Mouse (Mus musculus): Measurements from ENCODE around the gene Kdm7a.

Kdm7a gene

DNA sequence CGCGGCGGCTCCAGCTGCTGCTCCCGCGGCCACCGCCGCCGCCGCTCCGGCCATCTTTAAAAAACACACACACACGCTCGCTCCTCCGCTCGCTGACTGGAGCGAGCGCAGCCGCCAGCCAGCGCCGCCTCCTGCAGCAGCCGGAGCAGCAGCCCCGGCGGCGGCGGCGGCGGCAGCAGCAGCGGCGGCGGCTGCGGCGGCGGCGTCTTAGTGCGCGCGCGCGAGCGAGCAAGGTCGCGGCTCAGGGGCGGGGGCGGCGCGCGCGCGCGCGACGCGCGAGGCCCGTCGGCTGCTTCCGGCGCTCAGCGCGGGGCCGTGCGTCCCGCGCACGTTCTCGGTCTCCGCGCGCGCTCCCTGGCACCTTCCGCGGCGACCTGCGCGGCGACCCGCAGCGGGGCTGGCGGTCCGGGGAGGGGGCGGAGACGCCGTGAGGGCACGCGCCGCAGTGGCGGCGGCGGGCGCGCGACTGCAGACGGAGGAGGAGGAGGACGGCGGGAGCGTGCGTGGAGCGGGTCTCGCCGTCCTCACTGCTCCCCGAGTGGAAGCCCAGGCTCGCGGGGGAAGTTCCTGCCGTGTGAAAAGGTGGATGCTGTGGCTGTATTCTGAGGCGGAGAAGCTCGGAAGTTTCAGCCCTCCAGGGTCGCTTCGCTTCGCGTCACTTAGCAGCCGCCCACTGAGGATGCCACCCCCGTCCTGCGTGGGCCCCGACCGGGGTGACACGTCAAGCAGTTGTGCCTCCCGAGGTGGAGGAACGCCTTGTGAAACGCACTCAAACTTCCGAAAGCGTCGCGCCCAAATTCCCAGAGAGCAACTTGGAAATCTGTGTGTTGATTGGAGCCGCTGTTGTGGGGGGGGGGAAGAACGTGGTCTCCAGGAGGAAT lies at the start of gene Kdm7a:
TSS of gene Kdm7a (minus strand) at position 209 of the 881 bp plus-strand sequence.
- DNase-seq (ENCODE audit: low read depth, low spot score): peak; percentile 95

DNA sequence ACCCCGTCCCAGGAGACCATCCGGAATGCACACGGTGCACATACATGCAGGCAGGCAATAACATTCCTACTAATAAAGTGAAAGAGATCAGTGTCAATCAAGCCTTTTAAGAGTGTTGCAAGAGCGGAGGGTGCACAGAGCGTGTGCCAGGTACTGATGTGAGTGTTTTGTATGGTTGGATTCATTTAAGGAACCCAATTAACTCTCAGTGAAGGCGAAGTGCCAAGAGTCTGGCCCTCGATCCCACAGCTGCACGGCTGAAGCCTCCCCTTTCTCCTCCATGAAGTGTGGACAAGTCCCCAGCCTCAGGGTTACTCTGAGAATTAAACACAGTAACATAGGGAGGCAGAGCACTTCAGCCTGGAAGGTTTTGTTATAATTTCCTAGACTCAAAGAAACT lies 48.7 kb upstream of the Kdm7a start:
- no peak for DNase-seq (ENCODE audit: low read depth, low spot score)

DNA sequence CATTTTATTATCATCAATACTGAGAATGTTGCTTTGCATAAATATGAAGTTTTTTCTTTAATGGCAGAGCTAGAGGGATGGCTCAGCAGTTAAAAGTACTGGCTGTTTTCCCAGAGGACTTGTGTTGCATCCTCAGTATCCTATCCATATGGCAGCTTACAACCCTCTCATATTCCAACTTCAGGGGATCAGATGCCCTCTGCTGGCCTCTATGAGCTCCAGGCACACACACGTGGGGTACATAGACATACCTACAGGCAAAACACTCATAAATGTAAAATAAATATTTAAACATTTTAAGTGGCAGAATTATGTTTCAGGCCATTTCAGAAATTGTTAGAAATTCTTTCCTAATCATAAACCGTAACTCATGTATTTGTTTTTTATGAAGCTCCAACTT lies 43.5 kb upstream of the Kdm7a start:
- DNase-seq (ENCODE audit: low read depth, low spot score): no peak

DNA sequence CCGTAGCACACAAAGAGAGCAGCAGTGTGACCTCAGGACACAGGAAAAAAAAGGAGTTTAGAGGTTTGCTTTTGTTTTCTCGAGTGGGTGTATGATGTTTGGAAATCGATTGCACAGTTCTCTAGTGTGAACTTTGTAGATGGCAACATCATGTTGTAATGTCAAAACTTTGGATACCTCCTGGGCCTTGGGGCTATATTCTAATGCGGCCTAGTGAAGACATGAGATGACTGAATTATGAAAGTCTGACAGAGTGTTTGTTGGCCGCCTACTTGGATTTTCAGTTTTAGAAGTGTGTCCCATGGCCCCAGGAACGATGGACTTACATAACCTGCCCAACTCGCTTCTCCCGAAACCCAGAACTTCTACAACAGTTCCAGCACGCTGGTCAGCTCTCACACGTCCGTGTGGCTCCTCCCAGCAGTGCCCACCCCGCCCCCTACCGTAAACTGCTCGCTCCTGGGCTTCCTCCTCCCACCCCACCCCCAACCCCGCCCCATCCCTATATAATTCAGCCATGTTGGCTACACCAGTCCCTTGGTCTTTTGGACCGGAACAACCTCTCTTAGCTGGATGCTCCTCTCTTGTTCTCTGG lies 42.7 kb upstream of the Kdm7a start:
- no peak for DNase-seq (ENCODE audit: low read depth, low spot score)

DNA sequence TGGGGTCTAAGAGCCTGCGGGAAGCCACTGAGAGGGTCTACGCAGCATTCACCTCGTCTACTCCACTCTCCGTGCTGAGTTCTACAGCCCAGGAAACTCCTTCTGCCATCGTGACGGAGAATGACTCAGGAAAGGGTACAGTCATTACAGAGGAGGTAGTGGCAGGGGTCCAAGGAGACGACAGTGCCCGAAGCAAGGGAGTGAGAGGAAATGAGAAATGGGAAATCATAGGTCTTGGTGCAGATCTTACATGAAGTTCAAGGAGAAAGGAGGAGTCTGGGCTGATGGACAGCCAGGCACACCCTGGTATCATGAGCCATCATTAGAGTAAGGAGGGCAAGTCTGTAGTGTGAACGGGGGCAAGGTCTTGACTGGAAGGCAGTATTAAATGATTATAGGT lies 37.5 kb upstream of the Kdm7a start:
- DNase-seq (ENCODE audit: low read depth, low spot score): no peak

DNA sequence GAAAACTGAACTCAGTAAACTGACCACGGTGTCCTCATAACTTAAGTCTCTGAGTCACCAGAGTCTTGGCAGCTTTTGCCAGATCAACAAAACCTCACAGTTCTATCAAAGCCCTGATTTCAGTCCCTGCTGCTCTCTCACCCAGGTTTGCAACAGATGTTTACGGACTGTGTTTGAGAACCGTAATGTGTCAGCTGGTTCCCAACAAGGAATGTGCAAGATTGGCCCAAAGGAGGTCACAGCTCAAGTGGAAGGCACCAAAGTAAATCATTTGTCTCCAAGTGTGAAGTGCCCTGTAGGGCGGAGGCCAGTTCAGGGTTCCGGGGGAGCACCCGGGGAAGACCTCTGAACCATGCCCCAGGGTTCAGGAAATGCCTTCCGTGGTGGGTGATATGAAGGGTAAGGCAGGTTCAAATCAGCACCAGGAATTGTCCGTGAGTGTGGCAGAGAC lies 36.9 kb upstream of the Kdm7a start:
- DNase-seq (ENCODE audit: low read depth, low spot score): no peak

DNA sequence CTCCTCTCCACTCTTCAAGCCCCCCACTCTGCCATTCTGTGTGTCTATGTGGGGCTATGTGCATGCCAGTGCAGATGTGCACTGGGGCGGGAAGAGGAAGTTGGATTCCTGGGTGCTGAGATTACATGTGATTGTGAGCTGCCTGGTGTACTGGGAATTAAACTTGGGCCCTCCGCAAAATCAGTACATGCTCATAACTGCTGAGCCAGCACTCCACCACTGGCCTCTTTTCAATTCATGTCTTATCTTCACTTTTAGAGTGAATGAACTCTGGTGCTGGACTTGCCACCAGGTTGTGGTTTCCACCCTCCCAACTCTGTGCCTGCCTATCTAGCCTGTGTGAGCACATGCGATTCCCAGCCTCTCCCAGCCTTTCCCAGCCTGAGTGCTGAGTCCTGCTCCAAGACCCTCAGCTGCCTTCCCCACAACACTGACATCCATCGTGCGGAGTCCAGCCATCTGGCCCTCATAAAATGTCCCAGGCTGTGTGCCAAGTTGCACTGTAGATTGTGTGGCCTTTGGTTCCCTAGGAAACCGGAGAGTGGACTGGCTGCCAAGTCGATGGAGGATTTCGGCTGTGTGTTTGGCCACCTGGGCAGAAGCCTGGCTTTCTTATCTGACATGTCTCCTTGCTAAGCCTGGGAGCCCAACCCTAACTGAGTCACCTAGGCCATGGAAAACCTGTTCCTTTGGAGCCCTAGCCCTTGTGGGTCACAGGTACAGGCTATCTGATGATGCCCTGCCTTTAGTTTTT lies 36.3 kb upstream of the Kdm7a start:
- DNase-seq (ENCODE audit: low read depth, low spot score): no peak

DNA sequence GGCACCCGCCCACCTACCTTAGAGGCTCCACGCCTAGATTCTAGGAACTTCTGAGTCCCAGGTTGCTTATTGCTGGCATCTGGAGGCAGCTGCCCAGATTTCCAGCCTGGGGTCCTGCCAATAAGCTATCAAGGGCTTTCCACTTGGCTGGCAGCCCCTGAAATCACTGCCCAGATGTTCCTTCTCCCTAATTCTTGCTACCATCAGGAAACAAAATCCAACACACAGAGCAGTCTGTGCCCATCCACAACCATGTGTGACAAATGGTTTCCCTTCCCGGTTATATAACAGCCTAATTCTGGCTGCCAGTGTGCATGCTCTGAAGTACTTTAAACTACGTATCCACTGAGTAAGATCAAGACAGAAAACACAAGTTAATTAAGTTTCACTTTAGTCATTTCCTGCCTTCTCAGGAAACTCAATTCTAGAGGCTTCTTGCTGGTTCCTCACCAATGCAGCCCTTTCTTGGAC lies 34.9 kb upstream of the Kdm7a start:
- peak; percentile 85 for DNase-seq (ENCODE audit: low read depth, low spot score)

DNA sequence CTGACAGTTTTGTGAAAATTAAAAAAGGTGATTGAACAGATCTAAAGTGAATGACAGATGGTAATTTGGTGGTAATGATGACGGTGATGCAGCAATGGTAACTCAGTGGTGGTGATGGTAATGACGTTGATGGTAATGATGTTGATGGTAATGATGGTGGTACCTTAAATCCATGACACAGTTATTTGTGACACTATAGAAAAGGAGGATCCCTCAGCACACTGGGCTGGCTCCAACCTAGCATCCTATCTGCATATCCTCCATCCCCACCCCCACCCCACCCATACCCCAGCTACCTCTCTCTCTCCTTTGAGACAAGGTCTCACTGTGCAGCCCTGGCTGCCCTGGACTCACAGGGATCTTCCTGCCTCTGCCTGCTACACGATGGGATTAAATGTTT lies 34.4 kb upstream of the Kdm7a start:
- peak; percentile 63 for DNase-seq (ENCODE audit: low read depth, low spot score)

DNA sequence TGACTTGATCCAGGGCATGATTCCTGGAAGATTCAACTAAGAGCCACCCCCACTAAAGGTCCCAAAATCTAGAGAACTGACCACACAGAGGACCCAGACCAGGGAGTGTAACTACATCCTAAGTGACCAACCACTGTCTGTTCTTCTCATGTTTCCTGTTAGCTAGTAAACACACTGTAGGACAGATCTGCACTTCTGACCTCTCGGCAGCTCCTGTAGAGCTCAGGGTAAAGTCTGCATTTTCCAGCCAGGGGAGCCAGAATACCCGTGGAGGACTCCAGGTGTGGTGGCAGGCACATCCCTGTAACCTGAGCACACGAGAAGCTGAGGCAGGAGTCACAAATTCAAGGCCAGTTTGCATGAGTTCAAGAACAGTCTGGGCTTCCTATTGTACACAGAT lies 31.3 kb upstream of the Kdm7a start:
- DNase-seq (ENCODE audit: low read depth, low spot score): no peak

DNA sequence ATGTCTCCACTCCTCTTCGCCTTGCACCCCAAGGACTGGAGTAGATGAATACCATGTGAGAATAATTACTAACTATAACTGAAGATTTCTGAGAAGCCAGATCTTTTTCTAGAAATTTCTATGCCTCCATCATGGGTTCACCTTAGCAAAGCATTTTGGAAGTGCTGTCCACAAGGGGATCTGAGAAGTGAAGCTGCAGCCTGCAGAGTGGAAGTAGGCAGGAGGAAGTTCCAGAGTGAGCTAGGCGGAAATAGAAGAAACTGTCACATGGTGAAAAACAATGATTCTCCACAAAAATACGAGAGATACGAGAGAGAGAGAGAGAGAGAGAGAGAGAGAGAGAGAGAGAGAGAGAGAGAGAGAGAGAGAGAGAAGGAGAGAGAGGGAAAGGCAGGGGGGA lies 26.0 kb upstream of the Kdm7a start:
- no peak for DNase-seq (ENCODE audit: low read depth, low spot score)

DNA sequence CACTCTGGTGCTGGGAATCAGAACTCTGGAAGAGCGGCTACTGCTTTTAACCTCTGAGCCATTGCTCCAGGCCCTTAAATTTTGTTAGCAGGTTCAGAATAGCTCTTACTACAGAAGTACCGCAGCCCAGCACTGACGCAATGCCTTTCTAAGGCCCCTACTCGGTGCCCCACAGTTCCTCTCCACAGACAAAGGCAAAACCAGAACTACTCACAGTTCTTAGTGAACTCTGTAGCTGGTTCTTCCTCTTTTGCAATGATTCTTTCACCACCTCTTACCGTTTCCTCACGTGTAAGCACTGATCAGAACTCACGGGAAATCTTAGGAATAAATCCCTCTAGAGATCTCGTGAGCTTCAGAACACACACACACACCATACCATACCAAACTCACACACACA lies 24.1 kb upstream of the Kdm7a start:
- DNase-seq (ENCODE audit: low read depth, low spot score): no peak

DNA sequence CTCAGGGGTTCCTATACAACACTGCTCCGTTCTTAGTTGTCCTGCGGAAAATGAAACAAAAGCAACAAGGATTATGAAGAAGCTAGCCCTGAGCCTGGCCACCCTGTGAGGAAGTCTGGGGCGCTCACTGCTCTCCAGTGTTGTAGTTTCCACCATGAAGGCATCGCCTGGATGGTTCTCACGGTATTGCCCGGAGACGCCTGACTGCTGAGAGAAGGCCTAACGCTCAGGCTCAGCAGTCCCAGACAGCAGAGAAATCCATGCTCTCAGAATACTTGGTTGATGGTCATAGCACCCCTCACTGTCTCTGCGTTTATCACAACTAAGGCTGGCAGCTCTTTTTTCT lies 20.0 kb upstream of the Kdm7a start:
- no peak for DNase-seq (ENCODE audit: low read depth, low spot score)

DNA sequence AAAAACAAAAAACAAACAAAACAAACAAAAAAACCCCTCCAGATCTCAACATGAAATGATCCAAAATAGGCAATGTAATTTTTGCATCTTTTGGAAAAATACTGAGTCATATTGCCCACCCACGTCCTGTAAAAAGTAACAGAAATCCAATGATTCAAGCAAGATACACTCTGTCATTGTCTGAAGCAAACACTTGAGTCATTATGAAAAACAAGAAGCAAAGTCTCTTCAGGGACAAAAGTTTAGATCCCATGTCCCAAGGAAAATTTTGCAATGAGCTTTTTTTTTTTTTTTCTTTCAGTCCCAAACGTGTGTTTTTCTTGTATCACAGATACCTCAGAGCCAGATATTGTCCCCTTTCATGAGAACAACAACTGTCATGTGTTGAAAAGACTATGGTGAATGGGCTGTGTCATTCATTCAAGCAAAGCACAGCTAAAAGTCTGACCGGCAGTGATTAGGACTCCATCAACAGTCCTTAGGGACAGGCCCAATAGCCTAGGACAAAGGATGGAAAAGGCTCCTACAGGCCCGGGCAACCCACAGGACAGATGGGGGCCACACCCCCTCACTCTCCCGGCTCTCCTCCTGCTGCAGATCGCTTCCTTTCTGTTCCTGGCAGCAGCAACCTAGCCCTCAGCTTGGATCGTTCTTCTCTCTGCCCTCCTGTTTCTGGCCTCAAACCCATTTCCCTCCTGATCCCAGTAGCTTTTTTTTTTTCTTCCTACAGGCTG lies 19.5 kb upstream of the Kdm7a start:
- DNase-seq (ENCODE audit: low read depth, low spot score): no peak

DNA sequence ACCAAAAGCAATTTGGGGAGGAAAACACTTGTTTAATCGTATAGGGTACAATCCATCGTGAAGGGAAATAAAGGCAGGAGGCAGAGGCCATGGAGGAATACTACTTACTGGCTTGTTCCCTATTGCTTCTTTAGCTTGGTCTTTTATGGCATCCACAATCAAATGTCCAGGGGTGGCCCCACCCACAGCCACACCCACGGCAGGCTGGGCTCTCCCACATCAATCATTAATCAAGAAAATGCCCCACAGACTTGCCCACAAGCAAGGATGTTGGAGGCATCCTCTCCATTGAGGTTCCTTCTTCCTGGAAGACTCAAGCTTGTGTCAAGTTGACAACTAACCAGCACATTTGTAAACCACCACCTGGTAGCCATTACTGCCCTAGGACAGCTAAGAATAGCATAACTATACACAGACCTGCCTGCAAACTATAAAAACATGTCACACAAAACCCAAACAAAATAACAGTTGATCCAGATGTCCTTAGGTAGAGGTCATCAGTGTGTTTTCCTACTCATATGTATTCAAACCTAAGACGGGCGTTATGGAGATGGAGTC lies 16.8 kb upstream of the Kdm7a start:
- DNase-seq (ENCODE audit: low read depth, low spot score): no peak

DNA sequence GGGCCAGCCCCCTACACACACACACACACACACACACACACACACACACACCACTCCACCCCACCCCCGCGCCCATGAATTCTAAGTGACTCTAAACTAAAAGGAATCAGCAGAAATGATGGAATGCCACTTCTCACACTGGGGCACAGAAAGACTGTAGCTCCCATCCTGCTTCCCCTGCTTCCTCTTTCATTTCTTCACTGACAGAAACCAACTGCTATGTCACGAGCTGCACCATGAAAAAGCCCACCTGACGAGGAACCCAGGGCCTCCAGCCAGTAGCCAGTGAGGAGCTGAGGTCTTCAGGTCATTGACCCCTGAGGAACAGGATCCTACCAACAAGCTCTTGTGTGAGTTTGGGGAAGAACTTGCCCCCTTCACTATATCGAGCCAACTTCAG lies 15.9 kb upstream of the Kdm7a start:
- no peak for DNase-seq (ENCODE audit: low read depth, low spot score)

DNA sequence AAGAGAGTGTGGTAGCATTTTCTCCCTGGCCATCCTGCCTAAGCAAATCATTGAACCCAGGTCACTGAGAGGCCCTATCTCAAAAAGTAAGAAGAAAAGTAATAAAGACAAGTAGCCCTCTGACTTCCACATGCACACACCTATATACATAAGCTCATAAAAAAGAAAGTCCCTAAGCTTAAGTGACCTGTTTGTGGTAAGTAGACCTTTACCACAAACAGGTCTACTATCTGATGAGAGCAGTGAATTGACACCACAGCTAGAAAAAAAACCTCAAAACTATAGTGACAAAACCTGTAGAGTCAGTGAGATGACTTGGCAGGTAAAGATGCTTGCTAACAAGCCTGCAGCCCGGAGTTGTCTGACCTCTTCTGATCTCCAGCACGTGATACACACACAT lies 11.4 kb upstream of the Kdm7a start:
- DNase-seq (ENCODE audit: low read depth, low spot score): peak; percentile 35

DNA sequence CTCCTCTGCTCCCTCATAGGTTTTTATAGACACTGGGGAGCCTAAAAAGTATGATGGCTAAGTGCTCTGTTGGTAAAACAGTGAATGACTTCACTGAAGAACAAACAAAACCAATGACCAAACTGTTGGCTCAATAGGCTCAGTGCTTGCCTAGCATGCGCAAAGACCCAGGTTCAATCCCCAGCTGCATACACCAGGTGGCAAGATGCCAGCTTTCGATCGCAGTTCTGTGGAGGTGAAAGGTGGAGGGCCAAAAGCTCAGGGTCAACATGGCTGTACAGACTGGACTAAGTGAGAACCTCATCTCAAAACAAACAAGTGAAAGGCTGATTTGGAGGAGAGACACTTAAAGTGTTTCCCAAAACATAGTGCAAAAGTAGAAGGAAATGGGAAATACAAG lies 10.5 kb upstream of the Kdm7a start:
- DNase-seq (ENCODE audit: low read depth, low spot score): no peak

DNA sequence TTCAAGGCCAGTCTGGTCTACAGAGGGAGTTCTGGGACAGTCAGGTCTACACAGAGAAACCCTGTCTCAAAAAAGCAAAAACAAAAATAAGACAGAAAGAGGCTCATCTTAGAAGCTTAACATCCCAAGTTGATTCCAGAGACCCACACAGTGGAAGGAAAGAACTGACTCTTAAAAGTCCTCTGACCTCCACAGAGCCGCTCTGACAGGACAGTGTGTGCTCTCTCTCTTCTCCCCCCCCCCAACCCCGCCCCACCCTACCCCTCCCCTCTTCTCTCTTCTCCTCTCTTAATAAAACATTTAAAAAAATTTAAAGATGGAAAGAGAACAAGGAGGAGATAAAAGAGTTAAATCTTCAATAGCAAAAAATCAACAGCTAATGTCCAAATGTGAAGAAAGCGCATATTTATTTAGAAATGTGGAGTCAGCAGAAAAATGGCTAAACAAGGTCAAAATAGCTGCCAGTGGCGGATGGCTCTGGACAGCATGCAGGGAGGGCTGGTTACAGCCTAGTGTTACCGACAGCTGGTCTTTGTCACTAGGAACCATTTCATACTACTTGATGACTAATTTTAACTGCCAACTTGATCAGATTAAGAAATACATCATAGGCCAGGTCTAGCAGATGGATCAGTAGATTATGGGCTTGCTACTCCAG lies 8.5 kb upstream of the Kdm7a start:
- DNase-seq (ENCODE audit: low read depth, low spot score): no peak

DNA sequence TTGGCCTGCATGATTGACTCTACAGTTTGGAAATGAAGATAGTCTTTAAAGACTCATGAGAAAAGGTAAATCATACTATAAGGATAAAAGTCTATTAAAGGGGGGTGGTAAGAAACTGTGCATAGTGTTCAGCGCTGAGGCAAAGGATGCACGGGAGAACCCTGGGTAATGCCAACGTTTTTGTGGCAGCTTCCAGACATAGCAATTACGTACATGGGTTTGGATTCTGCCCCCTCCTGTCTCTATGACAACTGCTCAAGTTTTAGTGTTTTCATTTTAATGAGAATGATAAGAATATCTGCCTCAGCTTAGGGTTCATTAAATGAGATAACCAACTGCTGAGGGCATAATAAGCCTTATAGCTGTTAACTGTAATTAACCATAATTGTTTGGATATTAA lies 3.1 kb upstream of the Kdm7a start:
- no peak for DNase-seq (ENCODE audit: low read depth, low spot score)

DNA sequence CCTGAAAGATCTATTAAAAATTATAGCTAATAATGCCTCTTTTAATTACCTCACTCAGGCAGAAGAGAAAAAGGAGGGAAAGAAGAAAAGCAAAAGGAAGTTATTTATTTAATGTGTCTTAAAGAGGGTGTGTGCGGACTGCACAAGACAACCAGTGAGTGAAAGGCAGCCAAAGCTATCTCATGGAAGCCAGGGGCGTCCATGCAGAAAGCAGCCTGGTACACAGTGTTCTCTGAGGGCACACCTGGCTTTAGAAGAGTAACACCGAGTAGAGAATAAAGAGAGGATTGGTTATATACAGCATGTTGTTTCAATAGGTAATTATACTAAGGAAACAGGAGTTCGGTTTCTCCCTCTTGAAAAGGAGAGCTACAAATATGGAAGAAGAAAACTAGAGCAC lies 1.6 kb upstream of the Kdm7a start:
- no peak for DNase-seq (ENCODE audit: low read depth, low spot score)

Data from CD4-positive helper T cell, adult 2 months (primary cell).